Mouse (Mus musculus) intestine, postnatal 0 days (tissue): ENCODE results near the gene Lbhd2. TPM values are rescaled to one million over a fixed set of nuclear protein-coding genes. Genes with fewer than 3 reads are reported as not detected.

Experiments used
- ATAC-seq: fragments of 200-750 bp; cut with Nextera tagmentation; 2 replicates; pipeline ENCODE4 v1.8.0; 2017; ENCODE audit warnings: mild to moderate bottlenecking, moderate TSS enrichment, moderate library complexity
- H3K27ac ChIP-seq: fragments of 300-500 bp; sonication (generic); 2 replicates; pipeline ENCODE4 v1.5.1; 2014; ENCODE audit warnings: mild to moderate bottlenecking, low read depth, low read length, moderate library complexity
- H3K27me3 ChIP-seq: fragments of 300-500 bp; sonication (generic); replicated peaks from 2 replicates; pipeline ENCODE4 v1.6.1; 2014; ENCODE audit warnings: low read length, mixed read lengths; ENCODE audit not compliant: control insufficient read depth, insufficient read depth
- H3K36me3 ChIP-seq: fragments of 300-500 bp; sonication (generic); 2 replicates; pipeline ENCODE4 v1.6.1; 2014; ENCODE audit warnings: mild to moderate bottlenecking, moderate library complexity; ENCODE audit not compliant: control insufficient read depth, insufficient read depth
- H3K4me1 ChIP-seq: fragments of 300-500 bp; sonication (generic); replicated peaks from 2 replicates; pipeline ENCODE4 v1.6.1; 2014; ENCODE audit warnings: antibody characterized with exemption, low read length, mixed read lengths; ENCODE audit not compliant: control insufficient read depth, insufficient read depth
- H3K4me2 ChIP-seq: fragments of 300-500 bp; sonication (generic); replicated peaks from 2 replicates; pipeline ENCODE4 v1.6.1; 2014; ENCODE audit warnings: low read depth, mild to moderate bottlenecking, moderate library complexity
- H3K4me3 ChIP-seq: fragments of 300-500 bp; sonication (generic); 2 replicates; pipeline ENCODE4 v1.5.1; 2014; ENCODE audit warnings: low read depth, low read length
- H3K9ac ChIP-seq: fragments of 300-500 bp; sonication (generic); 2 replicates; pipeline ENCODE4 v1.6.1; 2014; ENCODE audit warnings: mild to moderate bottlenecking, low read depth, low read length
- H3K9me3 ChIP-seq: fragments of 300-500 bp; sonication (generic); 2 replicates; pipeline ENCODE4 v1.6.1; 2016; ENCODE audit warnings: mixed run types; ENCODE audit not compliant: control insufficient read depth
- CTCF ChIP-seq: sonication (generic); IDR thresholded peaks from 2 replicates; pipeline ENCODE4 v1.5.1; 2016; ENCODE audit warnings: low read depth, mild to moderate bottlenecking, control low read depth, antibody characterized with exemption, moderate library complexity
- WGBS: fragments of 180-500 bp; shearing (Covaris S2); extraction: QIAGEN DNeasy Blood & Tissue Kit; methylation state at CpG from one replicate; pipeline ENCODE4 v1.1.7; 2014; 5-methylcytosine and 5-hydroxymethylcytosine counted together
- polyA plus RNA-seq: library from polyadenylated mRNA; unstranded; fragments of >200 nt; fragmentation: Nextera tagmentation; extraction: Ambion mirVana; gene quantifications from 2 replicates; pipeline ENCODE4 v1.2.1, GENCODE M21; 2015

Lbhd2 gene
- polyA plus RNA-seq, 1 experiment from 2014 or later = 2.8 TPM

- no peak overlapping the region for H3K9ac ChIP-seq
- ATAC-seq = no peak
- no peaks in the 10 kb centered on the region; the same call in 1 of the 2 replicates for H3K27me3 ChIP-seq
- WGBS = 77% methylated on average over 4 of the region's 5 CpGs
- no peaks in the 10 kb centered on the region for H3K9me3 ChIP-seq
- no peak overlapping the region for H3K4me3 ChIP-seq
- H3K27ac ChIP-seq = no peak overlapping the region
- H3K36me3 ChIP-seq = no peaks in the 10 kb centered on the region; the same call in 1 of the 2 replicates
- no peak for TF ChIP-seq CTCF
- H3K4me1 ChIP-seq = peaks cover 15% of the 10 kb centered on the region
- H3K4me2 ChIP-seq = no peak overlapping the region
Observed at GRCm38 (mm10) chr12:111432751-111433331, 26.2 kb downstream of the Lbhd2 start.

- Histone ChIP-seq H3K4me3 (no peak overlapping the region), H3K27me3 (no peaks in the 10 kb centered on the region; the same call in 1 of the 2 replicates), H3K4me1 (peaks cover 18% of the 10 kb centered on the region), H3K4me2 (no peak overlapping the region), H3K9ac (no peak overlapping the region), H3K36me3 (no peaks in the 10 kb centered on the region; the same call in 1 of the 2 replicates), H3K27ac (no peak overlapping the region), H3K9me3 (no peaks in the 10 kb centered on the region)
- TF ChIP-seq CTCF = no peak
- no peak for ATAC-seq
- WGBS = 37% methylated on average over 6 of the region's 7 CpGs
Observed at GRCm38 (mm10) chr12:111434164-111434744, 27.6 kb downstream of the Lbhd2 start.

GRCm38 (mm10) chr12:111434745-111435327 is 28.2 kb downstream of the Lbhd2 start:
- H3K4me1 ChIP-seq = peaks cover 20% of the 10 kb centered on the region
- ATAC-seq = no peak
- no peak overlapping the region for H3K4me2 ChIP-seq
- H3K27me3 ChIP-seq = no peaks in the 10 kb centered on the region
- no peaks in the 10 kb centered on the region for H3K9me3 ChIP-seq
- no peaks in the 10 kb centered on the region; the same call in 1 of the 2 replicates for H3K36me3 ChIP-seq
- H3K9ac ChIP-seq = no peak overlapping the region
- WGBS = 41% methylated on average over 8 of the region's 8 CpGs
- no peak for TF ChIP-seq CTCF
- no peak overlapping the region for H3K4me3 ChIP-seq
- no peak overlapping the region for H3K27ac ChIP-seq

GRCm38 (mm10) chr12:111436170-111436569 is 29.6 kb downstream of the Lbhd2 start:
- TF ChIP-seq CTCF = no peak
- Histone ChIP-seq H3K4me3 (no peak overlapping the region), H3K9me3 (no peaks in the 10 kb centered on the region), H3K4me2 (no peak overlapping the region), H3K27ac (0 out of 2 replicates have a peak overlapping the region, but pooled peaks have one; percentile 21), H3K27me3 (no peaks in the 10 kb centered on the region), H3K36me3 (no peaks in the 10 kb centered on the region), H3K4me1 (peaks cover 19% of the 10 kb centered on the region), H3K9ac (no peak overlapping the region)
- WGBS = 82% methylated on average over 3 of the region's 3 CpGs
- ATAC-seq = no peak

- Histone ChIP-seq H3K4me3 (no peak overlapping the region), H3K27ac (peak overlapping the region; percentile 71; the same call in 1 of the 2 replicates), H3K9ac (no peak overlapping the region), H3K27me3 (peaks cover 4% of the 10 kb centered on the region; the same call in 1 of the 2 replicates), H3K36me3 (no peaks in the 10 kb centered on the region), H3K4me1 (peaks cover 16% of the 10 kb centered on the region), H3K4me2 (no peak overlapping the region), H3K9me3 (no peaks in the 10 kb centered on the region)
- WGBS = 67% methylated on average over 8 of the region's 8 CpGs
- no peak for ATAC-seq
- no peak for TF ChIP-seq CTCF
Observed at GRCm38 (mm10) chr12:111436640-111437039, 30.0 kb downstream of the Lbhd2 start.

GRCm38 (mm10) chr12:111437222-111437900 is 30.8 kb downstream of the Lbhd2 start:
- Histone ChIP-seq H3K27ac (peak overlapping the region; percentile 71), H3K27me3 (peaks cover 11% of the 10 kb centered on the region; the same call in 1 of the 2 replicates), H3K4me3 (no peak overlapping the region), H3K36me3 (no peaks in the 10 kb centered on the region), H3K9me3 (no peaks in the 10 kb centered on the region), H3K4me2 (no peak overlapping the region), H3K9ac (no peak overlapping the region), H3K4me1 (peaks cover 20% of the 10 kb centered on the region)
- peak; percentile 16; the same call in 1 of the 2 replicates for ATAC-seq
- WGBS = 44% methylated on average over 5 of the region's 5 CpGs
- no peak for TF ChIP-seq CTCF
